Mouse (Mus musculus) 416B (cell line): ENCODE measurements around the gene C77080.

Experiments used
- DNase-seq: peaks from one replicate; pipeline ENCODE4 v3.0.0; 2011; ENCODE audit warnings: low read depth

Gene C77080

GRCm38 (mm10) chr4:129238579-129239016 is 22.6 kb downstream of the C77080 start:
- no peak for DNase-seq

- DNase-seq: no peak
Observed at GRCm38 (mm10) chr4:129237843-129238441, 23.3 kb downstream of the C77080 start.

GRCm38 (mm10) chr4:129236236-129236813 is 24.9 kb downstream of the C77080 start:
- DNase-seq: no peak

GRCm38 (mm10) chr4:129235147-129235546 is 26.1 kb downstream of the C77080 start:
- DNase-seq: peak; percentile 61

- DNase-seq: peak; percentile 98
Observed at GRCm38 (mm10) chr4:129234488-129234887, 26.7 kb downstream of the C77080 start.

GRCm38 (mm10) chr4:129232561-129233360 is 28.4 kb downstream of the C77080 start:
- no peak for DNase-seq

GRCm38 (mm10) chr4:129231594-129232450 is 29.4 kb downstream of the C77080 start:
- peak; percentile 29 for DNase-seq

GRCm38 (mm10) chr4:129230926-129231325 is 30.3 kb downstream of the C77080 start:
- DNase-seq: no peak

GRCm38 (mm10) chr4:129227985-129228381 is 33.2 kb downstream of the C77080 start:
- no peak for DNase-seq

GRCm38 (mm10) chr4:129227170-129227984 is 33.8 kb downstream of the C77080 start:
- DNase-seq: no peak

- DNase-seq: no peak
Observed at GRCm38 (mm10) chr4:129226441-129226963, 34.7 kb downstream of the C77080 start.

GRCm38 (mm10) chr4:129225315-129225714 is 35.9 kb downstream of the C77080 start:
- DNase-seq: no peak

- DNase-seq: no peak
Observed at GRCm38 (mm10) chr4:129223421-129224281, 37.6 kb downstream of the C77080 start.

- DNase-seq: no peak
Observed at GRCm38 (mm10) chr4:129222019-129222925, 38.9 kb downstream of the C77080 start.

GRCm38 (mm10) chr4:129221097-129222010 is 39.9 kb downstream of the C77080 start:
- DNase-seq: no peak

GRCm38 (mm10) chr4:129220376-129221089 is 40.7 kb downstream of the C77080 start:
- no peak for DNase-seq

- DNase-seq: no peak
Observed at GRCm38 (mm10) chr4:129219198-129219597, 42.0 kb downstream of the C77080 start.
